Mouse (Mus musculus): ENCODE measurements at regions not wholly inside any gene's neighbourhood (a gene's known extent, or its start where the extent isn't known, plus 50 kb on each side); places are given as distances from the start of the nearest gene placed in this dataset.

GRCm38 (mm10) chr7:94504748-94505147 is 1425.1 kb downstream of the Fam181b start:
- no peak overlapping the region for H3K4me3 ChIP-seq
- H3K27ac ChIP-seq (replicated peaks), result no peak overlapping the region
- WGBS, result 51% methylated on average over 1 of the region's 1 CpGs
- no peaks in the 10 kb centered on the region for H3K27me3 ChIP-seq
- H3K4me2 ChIP-seq (replicated peaks), result no peak overlapping the region
- no peaks in the 10 kb centered on the region for H3K9me3 ChIP-seq
- H3K36me3 ChIP-seq, result no peaks in the 10 kb centered on the region
- no peak; the same call in 1 of the 2 replicates for ATAC-seq (ENCODE audit: low FRiP score, low read depth)
- no peak overlapping the region for H3K9ac ChIP-seq (replicated peaks)
- peaks cover 3% of the 10 kb centered on the region; the same call in 1 of the 2 replicates for H3K4me1 ChIP-seq

GRCm38 (mm10) chr7:94517002-94517401 is 1437.3 kb downstream of the Fam181b start:
- H3K4me1 ChIP-seq, result no peaks in the 10 kb centered on the region
- no peak for ATAC-seq (ENCODE audit: low FRiP score, low read depth)
- H3K4me2 ChIP-seq (replicated peaks), result no peak overlapping the region
- H3K4me3 ChIP-seq, result no peak overlapping the region
- no peak overlapping the region for H3K9ac ChIP-seq (replicated peaks)
- peaks cover 5% of the 10 kb centered on the region; the same call in 1 of the 2 replicates for H3K9me3 ChIP-seq
- no peaks in the 10 kb centered on the region for H3K27me3 ChIP-seq
- H3K36me3 ChIP-seq, result no peaks in the 10 kb centered on the region
- H3K27ac ChIP-seq (replicated peaks), result no peak overlapping the region
- WGBS, result 94% methylated on average over 1 of the region's 1 CpGs

- no peaks in the 10 kb centered on the region for H3K36me3 ChIP-seq
- H3K27me3 ChIP-seq, result no peaks in the 10 kb centered on the region
- H3K4me1 ChIP-seq, result no peaks in the 10 kb centered on the region
- no peak for ATAC-seq (ENCODE audit: low FRiP score, low read depth)
- H3K27ac ChIP-seq (replicated peaks), result no peak overlapping the region
- no peak overlapping the region for H3K9ac ChIP-seq (replicated peaks)
- H3K4me2 ChIP-seq (replicated peaks), result no peak overlapping the region
- H3K4me3 ChIP-seq, result no peak overlapping the region
- H3K9me3 ChIP-seq, result no peaks in the 10 kb centered on the region
- 81% methylated on average over 1 of the region's 1 CpGs for WGBS
Measured at GRCm38 (mm10) chr7:94532520-94532919, 1452.9 kb downstream of the Fam181b start.

GRCm38 (mm10) chr7:94548332-94548731 is 1468.7 kb downstream of the Fam181b start:
- Histone ChIP-seq H3K9me3 (no peaks in the 10 kb centered on the region), H3K4me2 (replicated peaks) (no peak overlapping the region), H3K4me1 (no peaks in the 10 kb centered on the region), H3K27ac (replicated peaks) (no peak overlapping the region), H3K4me3 (no peak overlapping the region), H3K27me3 (no peaks in the 10 kb centered on the region), H3K9ac (replicated peaks) (no peak overlapping the region), H3K36me3 (no peaks in the 10 kb centered on the region)
- no peak for ATAC-seq (ENCODE audit: low FRiP score, low read depth)
- 5% methylated on average over 1 of the region's 1 CpGs for WGBS

GRCm38 (mm10) chr7:94581475-94581874 is 1501.8 kb downstream of the Fam181b start:
- no peaks in the 10 kb centered on the region for H3K9me3 ChIP-seq
- 47% methylated on average over 3 of the region's 3 CpGs for WGBS
- no peak overlapping the region for H3K27ac ChIP-seq (replicated peaks)
- no peaks in the 10 kb centered on the region for H3K4me1 ChIP-seq
- H3K27me3 ChIP-seq, result no peaks in the 10 kb centered on the region
- peak; percentile 44; the same call in 1 of the 2 replicates for ATAC-seq (ENCODE audit: low FRiP score, low read depth)
- H3K4me3 ChIP-seq, result no peak overlapping the region
- H3K9ac ChIP-seq (replicated peaks), result no peak overlapping the region
- H3K4me2 ChIP-seq (replicated peaks), result no peak overlapping the region
- no peaks in the 10 kb centered on the region for H3K36me3 ChIP-seq

- Histone ChIP-seq H3K36me3 (no peaks in the 10 kb centered on the region), H3K9ac (replicated peaks) (no peak overlapping the region), H3K4me1 (no peaks in the 10 kb centered on the region), H3K27ac (replicated peaks) (no peak overlapping the region), H3K4me3 (no peak overlapping the region), H3K4me2 (replicated peaks) (no peak overlapping the region), H3K9me3 (no peaks in the 10 kb centered on the region), H3K27me3 (no peaks in the 10 kb centered on the region)
- ATAC-seq (ENCODE audit: low FRiP score, low read depth), result no peak
Measured at GRCm38 (mm10) chr7:94587791-94588190, 1508.1 kb downstream of the Fam181b start.

- WGBS, result 74% methylated on average over 1 of the region's 1 CpGs
- no peak for ATAC-seq (ENCODE audit: low FRiP score, low read depth)
- Histone ChIP-seq H3K4me2 (replicated peaks) (no peak overlapping the region), H3K4me3 (no peak overlapping the region), H3K27me3 (no peaks in the 10 kb centered on the region), H3K4me1 (no peaks in the 10 kb centered on the region), H3K36me3 (no peaks in the 10 kb centered on the region), H3K9me3 (no peaks in the 10 kb centered on the region), H3K27ac (replicated peaks) (no peak overlapping the region), H3K9ac (replicated peaks) (no peak overlapping the region)
Measured at GRCm38 (mm10) chr7:94594643-94595042, 1515.0 kb downstream of the Fam181b start.

- Histone ChIP-seq H3K4me2 (replicated peaks) (no peak overlapping the region), H3K36me3 (no peaks in the 10 kb centered on the region), H3K4me1 (peaks cover 6% of the 10 kb centered on the region), H3K27ac (replicated peaks) (no peak overlapping the region), H3K9ac (replicated peaks) (no peak overlapping the region), H3K9me3 (no peaks in the 10 kb centered on the region), H3K4me3 (no peak overlapping the region), H3K27me3 (no peaks in the 10 kb centered on the region)
- ATAC-seq (ENCODE audit: low FRiP score, low read depth), result peak; percentile 68
- WGBS, result 27% methylated on average over 5 of the region's 5 CpGs
Measured at GRCm38 (mm10) chr7:94618965-94619364, 1539.3 kb downstream of the Fam181b start.

GRCm38 (mm10) chr7:94624546-94624945 is 1544.9 kb downstream of the Fam181b start:
- Histone ChIP-seq H3K27ac (replicated peaks) (no peak overlapping the region), H3K4me1 (no peaks in the 10 kb centered on the region), H3K4me3 (no peak overlapping the region), H3K36me3 (no peaks in the 10 kb centered on the region), H3K9ac (replicated peaks) (no peak overlapping the region), H3K9me3 (no peaks in the 10 kb centered on the region), H3K27me3 (no peaks in the 10 kb centered on the region), H3K4me2 (replicated peaks) (no peak overlapping the region)
- 76% methylated on average over 1 of the region's 1 CpGs for WGBS
- ATAC-seq (ENCODE audit: low FRiP score, low read depth), result no peak

GRCm38 (mm10) chr7:94637367-94638023 is 1533.6 kb upstream of the Tenm4 start:
- 69% methylated on average over 3 of the region's 3 CpGs for WGBS
- ATAC-seq (ENCODE audit: low FRiP score, low read depth), result no peak; the same call in 1 of the 2 replicates
- no peak overlapping the region for H3K4me3 ChIP-seq
- H3K9me3 ChIP-seq, result no peaks in the 10 kb centered on the region
- H3K27ac ChIP-seq (replicated peaks), result no peak overlapping the region
- H3K9ac ChIP-seq (replicated peaks), result no peak overlapping the region
- no peaks in the 10 kb centered on the region for H3K27me3 ChIP-seq
- no peaks in the 10 kb centered on the region for H3K4me1 ChIP-seq
- H3K36me3 ChIP-seq, result no peaks in the 10 kb centered on the region
- no peak overlapping the region for H3K4me2 ChIP-seq (replicated peaks)

- Histone ChIP-seq H3K4me3 (no peak overlapping the region), H3K4me1 (peaks cover 4% of the 10 kb centered on the region; the same call in 1 of the 2 replicates), H3K36me3 (no peaks in the 10 kb centered on the region), H3K9me3 (no peaks in the 10 kb centered on the region), H3K4me2 (replicated peaks) (no peak overlapping the region), H3K9ac (replicated peaks) (no peak overlapping the region), H3K27me3 (no peaks in the 10 kb centered on the region), H3K27ac (replicated peaks) (no peak overlapping the region)
- WGBS, result 44% methylated on average over 7 of the region's 7 CpGs
- ATAC-seq (ENCODE audit: low FRiP score, low read depth), result no peak
Measured at GRCm38 (mm10) chr7:94644560-94645285, 1526.3 kb upstream of the Tenm4 start.

- Histone ChIP-seq H3K4me3 (no peak overlapping the region), H3K9me3 (no peaks in the 10 kb centered on the region), H3K27ac (replicated peaks) (no peak overlapping the region), H3K36me3 (no peaks in the 10 kb centered on the region), H3K4me2 (replicated peaks) (no peak overlapping the region), H3K4me1 (peaks cover 4% of the 10 kb centered on the region; the same call in 1 of the 2 replicates), H3K9ac (replicated peaks) (no peak overlapping the region), H3K27me3 (no peaks in the 10 kb centered on the region)
- WGBS, result 43% methylated on average over 4 of the region's 4 CpGs
- no peak for ATAC-seq (ENCODE audit: low FRiP score, low read depth)
Measured at GRCm38 (mm10) chr7:94645337-94645736, 1525.7 kb upstream of the Tenm4 start.
